Mouse (Mus musculus): Measurements from ENCODE around the gene Cdc42se2.

Cdc42se2 gene

GRCm38 (mm10) chr11:54787488-54788474, at the start of gene Cdc42se2:
TSS of gene Cdc42se2 (minus strand) at chr11:54787675.
- in situ Hi-C loops (cut with MboI, MseI): loop anchor here in 1 of 2 experiments (5.0 kb wide), 1 partner anchor 70 kb away; no protein-coding TSS in a partner anchor

- in situ Hi-C loops (cut with MboI, MseI): loop anchor here in 1 of 2 experiments (10.0 kb wide), 1 partner anchor 741 kb away; no protein-coding TSS in a partner anchor
Measured at GRCm38 (mm10) chr11:54836106-54836505, 48.6 kb upstream of the Cdc42se2 start.

GRCm38 (mm10) chr11:54834596-54834995, 47.1 kb upstream of the Cdc42se2 start:
- in situ Hi-C loops (cut with MboI, MseI): loop anchor here in 1 of 2 experiments (10.0 kb wide), 1 partner anchor 740 kb away; no protein-coding TSS in a partner anchor

GRCm38 (mm10) chr11:54833833-54834232, 46.4 kb upstream of the Cdc42se2 start:
- in situ Hi-C loops (cut with MboI, MseI): loop anchor here in 1 of 2 experiments (10.0 kb wide), 1 partner anchor 739 kb away; no protein-coding TSS in a partner anchor

- in situ Hi-C loops (cut with MboI, MseI): no loop called here
Measured at GRCm38 (mm10) chr11:54826819-54827218, 39.3 kb upstream of the Cdc42se2 start.

- in situ Hi-C loops (cut with MboI, MseI): no loop called here
Measured at GRCm38 (mm10) chr11:54825774-54826173, 38.3 kb upstream of the Cdc42se2 start.

GRCm38 (mm10) chr11:54823467-54823866, 36.0 kb upstream of the Cdc42se2 start:
- in situ Hi-C loops (cut with MboI, MseI): no loop called here

- in situ Hi-C loops (cut with MboI, MseI): no loop called here
Measured at GRCm38 (mm10) chr11:54819489-54819888, 32.0 kb upstream of the Cdc42se2 start.

GRCm38 (mm10) chr11:54817449-54817848, 30.0 kb upstream of the Cdc42se2 start:
- in situ Hi-C loops (cut with MboI, MseI): no loop called here

- in situ Hi-C loops (cut with MboI, MseI): no loop called here
Measured at GRCm38 (mm10) chr11:54815659-54816058, 28.2 kb upstream of the Cdc42se2 start.

- in situ Hi-C loops (cut with MboI, MseI): no loop called here
Measured at GRCm38 (mm10) chr11:54812812-54813516, 25.5 kb upstream of the Cdc42se2 start.

GRCm38 (mm10) chr11:54812314-54812713, 24.8 kb upstream of the Cdc42se2 start:
- in situ Hi-C loops (cut with MboI, MseI): no loop called here

GRCm38 (mm10) chr11:54811054-54811453, 23.6 kb upstream of the Cdc42se2 start:
- in situ Hi-C loops (cut with MboI, MseI): no loop called here

- in situ Hi-C loops (cut with MboI, MseI): no loop called here
Measured at GRCm38 (mm10) chr11:54809582-54809981, 22.1 kb upstream of the Cdc42se2 start.

- in situ Hi-C loops (cut with MboI, MseI): no loop called here
Measured at GRCm38 (mm10) chr11:54808177-54808576, 20.7 kb upstream of the Cdc42se2 start.

- in situ Hi-C loops (cut with MboI, MseI): no loop called here
Measured at GRCm38 (mm10) chr11:54807669-54808068, 20.2 kb upstream of the Cdc42se2 start.

- in situ Hi-C loops (cut with MboI, MseI): no loop called here
Measured at GRCm38 (mm10) chr11:54806891-54807290, 19.4 kb upstream of the Cdc42se2 start.

GRCm38 (mm10) chr11:54805196-54805595, 17.7 kb upstream of the Cdc42se2 start:
- in situ Hi-C loops (cut with MboI, MseI): no loop called here

- in situ Hi-C loops (cut with MboI, MseI): no loop called here
Measured at GRCm38 (mm10) chr11:54802621-54803020, 15.1 kb upstream of the Cdc42se2 start.

- in situ Hi-C loops (cut with MboI, MseI): no loop called here
Measured at GRCm38 (mm10) chr11:54801791-54802558, 14.5 kb upstream of the Cdc42se2 start.

- in situ Hi-C loops (cut with MboI, MseI): no loop called here
Measured at GRCm38 (mm10) chr11:54796551-54796950, 9.1 kb upstream of the Cdc42se2 start.

Data from T-helper 17 cell (primary cell).